Comparison of ENCODE assay signal across 18 mouse cellular contexts in the genomic region with DNA sequence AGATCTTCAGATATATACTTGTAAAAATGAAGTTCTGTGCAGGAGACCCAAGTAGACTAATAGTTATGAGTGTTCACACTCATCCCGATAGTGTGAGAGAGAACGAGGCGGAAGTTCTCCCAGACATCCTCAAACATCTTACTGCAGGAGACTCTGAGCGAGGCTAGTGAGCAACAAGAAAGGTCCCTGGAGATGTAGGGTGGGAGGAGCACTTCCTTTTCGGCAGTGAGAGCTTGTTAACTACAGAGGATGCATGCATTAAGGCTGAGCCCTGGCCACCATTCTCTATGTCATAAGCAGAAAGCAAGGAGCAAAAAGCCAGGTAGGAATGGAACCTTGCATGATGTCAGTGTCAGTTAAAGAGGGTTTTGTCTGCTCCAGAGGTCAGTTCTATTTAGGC. TPM values are rescaled to one million over a fixed set of nuclear protein-coding genes. Genes with fewer than 3 reads are reported as not detected.
DNase-seq lines count a peak whose midpoint lies in the region; ATAC-seq and TF ChIP-seq lines count a peak whose summit lies in the region.
"Had no signal": no experiment of that assay in that cellular context is flagged by ENCODE, and none has a peak within 500 bp of the region (broad histone marks: within the 10 kb centered on the region; RNA-seq: fewer than 3 reads in every experiment).

No protein-coding gene starts in this region.

- ATAC-seq in monocyte, adult 5-6 weeks (replicated peaks; ENCODE audit: insufficient number of reproducible peaks, low FRiP score, low TSS enrichment, poor library complexity, severe bottlenecking) = peak; percentile 20; the same call in 1 of the 2 replicates
- ATAC-seq: forebrain, embryonic 15.5 days had no signal

- H3K4me3 ChIP-seq in gastrocnemius, adult 2 months = no peak overlapping the region
- H3K4me3 ChIP-seq: embryonic facial prominence, embryonic 12.5 days; forebrain, embryonic 15.5 days; heart, embryonic 12.5 days; hindbrain, embryonic 15.5 days had no signal

- peak overlapping the region; percentile 43 for H3K27ac ChIP-seq in gastrocnemius, adult 2 months
- H3K27ac ChIP-seq: embryonic facial prominence, embryonic 12.5 days; forebrain, embryonic 15.5 days; hindbrain, embryonic 15.5 days had no signal

- intact Hi-C loops in gastrocnemius, adult 2 months (cut with DNase I) = no loop called here
- intact Hi-C loops in heart, postnatal 10 days (cut with DNase I) = no loop called here
- intact Hi-C loops in heart, postnatal 36 days (cut with DNase I) = no loop called here

- no peak for DNase-seq in gastrocnemius, adult 2 months
- no peak for DNase-seq in gastrocnemius, adult 8-10 months (ENCODE audit: low spot score in 2 of 2)
- DNase-seq in heart, postnatal 10 days = peak; percentile 45 to 47
- no peak for DNase-seq in heart, postnatal 36 days
- DNase-seq in B cell, adult 2 months = peak; percentile 31 to 45
- DNase-seq in natural killer cell, adult 2 months (ENCODE audit: low spot score in 2 of 2) = no peak
- DNase-seq in cerebellum, postnatal 4 days (ENCODE audit: low spot score in 2 of 2) = no peak
- DNase-seq: adrenal gland, adult 2 months; adrenal gland, postnatal 25 days; cerebellum, adult 2 months; cerebellum, postnatal 10 days; embryo, embryonic 11 days; gastrocnemius, postnatal 14 days had no signal

- no peak for TF ChIP-seq CTCF in gastrocnemius, adult 2 months (IDR thresholded peaks at IDR 0.05)

RNA-seq across cellular contexts. Expression of a gene that starts 11.7 kb away (rescaled TPM):
- total RNA-seq in gastrocnemius, adult 2 months (2021) = under 1 TPM; 0.15 to 0.56 TPM
- under 1 TPM; 0.24 to 0.52 (median 0.34) TPM for total RNA-seq in gastrocnemius, adult 8-10 months (2022)
- total RNA-seq in heart, postnatal 10 days (2021) = under 1 TPM; 0.72 to 0.98 TPM
- total RNA-seq in heart, postnatal 36 days (2021) = under 1 TPM; 0.33 to 0.38 TPM
- 6.3 to 18.7 TPM (median 15.6 TPM) in 3 replicates for total RNA-seq in monocyte, adult 5-6 weeks (2017)

RNA-seq across cellular contexts. Expression of a gene that starts 26.3 kb away (rescaled TPM):
- total RNA-seq in gastrocnemius, adult 2 months (2021) = 1 to 10 TPM; 5.1 to 6.2 TPM
- 1 to 10 TPM; 3.4 to 6.6 (median 4.9) TPM for total RNA-seq in gastrocnemius, adult 8-10 months (2022)
- total RNA-seq in heart, postnatal 10 days (2021) = 10 to 100 TPM; 17.1 to 19.0 TPM
- total RNA-seq in heart, postnatal 36 days (2021) = 10 to 100 TPM; 11.1 to 11.9 TPM
- 107 to 245 TPM (median 115 TPM) in 3 replicates for total RNA-seq in monocyte, adult 5-6 weeks (2017)

RNA-seq across cellular contexts. Expression of a gene that starts 31.6 kb away (rescaled TPM):
- under 1 TPM; 0.43 to 0.89 TPM for total RNA-seq in gastrocnemius, adult 2 months (2021)
- total RNA-seq in gastrocnemius, adult 8-10 months (2022) = under 1 TPM; 0.22 to 0.32 (median 0.28) TPM
- total RNA-seq in heart, postnatal 10 days (2021) = 1 to 10 TPM; 1.1 to 2.0 TPM
- total RNA-seq in heart, postnatal 36 days (2021) = under 1 TPM; 0.84 to 1.00 TPM
- 2.6 to 4.0 TPM (median 3.0 TPM) in 3 replicates for total RNA-seq in monocyte, adult 5-6 weeks (2017)

Comparison
In these comparisons a context has a peak if more than half of its experiments do, and no peak if none do; other contexts are left out.
1. DNase-seq: peak in heart, postnatal 10 days (2 of 2) and B cell, adult 2 months (2 of 2); none in gastrocnemius, adult 2 months (single experiment), gastrocnemius, adult 8-10 months (0 of 2), heart, postnatal 36 days (0 of 2), natural killer cell, adult 2 months (0 of 2) and cerebellum, postnatal 4 days (0 of 2).